Comparison of ENCODE assay signal across 8 mouse cellular contexts in the genomic region with DNA sequence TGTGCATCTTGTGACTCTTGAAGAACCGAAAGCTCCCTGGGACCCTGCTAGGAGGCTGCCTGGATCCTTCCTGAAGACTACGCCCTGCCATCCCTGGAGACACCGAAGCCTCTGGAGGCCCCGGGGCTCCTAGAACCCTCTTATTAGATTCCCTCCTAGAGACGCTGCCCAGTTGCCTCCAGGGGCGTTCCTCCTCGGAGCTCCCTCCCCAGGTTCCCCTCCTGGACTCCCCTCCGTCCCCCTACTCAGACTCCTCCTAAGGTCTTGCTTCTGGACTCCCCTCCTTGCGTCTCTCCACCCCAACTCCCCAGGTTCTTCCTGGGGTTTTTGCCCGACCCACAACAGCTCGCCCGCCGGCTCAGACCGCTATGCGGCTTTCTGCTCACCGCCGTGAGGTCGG. TPM values are rescaled to one million over a fixed set of nuclear protein-coding genes. Genes with fewer than 3 reads are reported as not detected.
DNase-seq lines count a peak whose midpoint lies in the region; ATAC-seq and TF ChIP-seq lines count a peak whose summit lies in the region.

No protein-coding gene starts in this region.

- peaks cover 7% of the 10 kb centered on the region for H3K4me1 ChIP-seq in heart, embryonic 11.5 days (ENCODE audit: control insufficient read depth, insufficient read depth, low read length)
- H3K4me1 ChIP-seq in G1E (ENCODE audit: insufficient read depth, low read depth, low read length): peaks cover 59% of the 10 kb centered on the region
- no peaks in the 10 kb centered on the region for H3K4me1 ChIP-seq in forebrain, embryonic 14.5 days (ENCODE audit: control insufficient read depth, insufficient read depth, low read length)
- H3K4me1 ChIP-seq in limb, embryonic 12.5 days (replicated peaks): peaks cover 12% of the 10 kb centered on the region
- H3K4me1 ChIP-seq in neural tube, embryonic 13.5 days (replicated peaks): peaks cover 37% of the 10 kb centered on the region

- intact Hi-C loops in heart, postnatal 25 days (cut with DNase I): no loop called here

- DNase-seq in heart, postnatal 25 days (ENCODE audit: low spot score): no peak
- DNase-seq in G1E (ENCODE audit: low spot score): peak; percentile 60
- DNase-seq in forebrain, embryonic 14.5 days (ENCODE audit: low spot score): no peak
- no peak for DNase-seq in B cell, adult 2 months
- DNase-seq in frontal cortex, postnatal 14 days (ENCODE audit: low spot score in 2 of 2): no peak

- under 1% methylated on average over 18 of the region's 18 CpGs for WGBS in heart, embryonic 11.5 days (ENCODE audit: insufficient replicate concordance)
- WGBS in forebrain, embryonic 14.5 days: under 1% methylated on average over 18 of the region's 18 CpGs
- under 1% methylated on average over 18 of the region's 18 CpGs for WGBS in limb, embryonic 12.5 days
- under 1% methylated on average over 18 of the region's 18 CpGs for WGBS in neural tube, embryonic 13.5 days

- peak overlapping the region; percentile 89 for H3K4me2 ChIP-seq in heart, embryonic 11.5 days
- peak overlapping the region; percentile 80 for H3K4me2 ChIP-seq in forebrain, embryonic 14.5 days (ENCODE audit: low read length)
- peak overlapping the region; percentile 88 for H3K4me2 ChIP-seq in limb, embryonic 12.5 days
- H3K4me2 ChIP-seq in neural tube, embryonic 13.5 days: peak overlapping the region; percentile 86

- no peaks in the 10 kb centered on the region for H3K36me3 ChIP-seq in heart, embryonic 11.5 days (ENCODE audit: control insufficient read depth, insufficient read depth, low read length)
- H3K36me3 ChIP-seq in G1E (replicated peaks): peaks cover 32% of the 10 kb centered on the region
- 0 out of 2 replicates have a peak, but pooled peaks cover 4% of the 10 kb centered on the region for H3K36me3 ChIP-seq in forebrain, embryonic 14.5 days (ENCODE audit: control insufficient read depth, insufficient read depth, low read length)
- H3K36me3 ChIP-seq in limb, embryonic 12.5 days: peaks cover 9% of the 10 kb centered on the region
- no peaks in the 10 kb centered on the region for H3K36me3 ChIP-seq in neural tube, embryonic 13.5 days

- peak overlapping the region; percentile 71 for H3K4me3 ChIP-seq in heart, embryonic 11.5 days (ENCODE audit: low read depth, low read length)
- H3K4me3 ChIP-seq in G1E (ENCODE audit: low read depth, low read length): peak overlapping the region; percentile 80
- H3K4me3 ChIP-seq in forebrain, embryonic 14.5 days (ENCODE audit: low read depth, low read length): peak overlapping the region; percentile 64
- peak overlapping the region; percentile 78 for H3K4me3 ChIP-seq in limb, embryonic 12.5 days (replicated peaks)
- H3K4me3 ChIP-seq in neural tube, embryonic 13.5 days: peak overlapping the region; percentile 68

- no peak for TF ChIP-seq CTCF in G1E (IDR thresholded peaks at IDR 0.05; ENCODE audit: low read depth, low read length)

- peak overlapping the region; percentile 77 for H3K9ac ChIP-seq in heart, embryonic 11.5 days (ENCODE audit: low read depth, low read length)
- H3K9ac ChIP-seq in forebrain, embryonic 14.5 days (ENCODE audit: low read length): peak overlapping the region; percentile 82
- peak overlapping the region; percentile 81 for H3K9ac ChIP-seq in limb, embryonic 12.5 days (replicated peaks)
- peak overlapping the region; percentile 83 for H3K9ac ChIP-seq in neural tube, embryonic 13.5 days

- peak overlapping the region; percentile 54; the same call in 1 of the 2 replicates for H3K27ac ChIP-seq in heart, embryonic 11.5 days (ENCODE audit: low read depth, low read length)
- peak overlapping the region; percentile 44; the same call in 1 of the 2 replicates for H3K27ac ChIP-seq in forebrain, embryonic 14.5 days (ENCODE audit: low read depth, low read length)
- peak overlapping the region; percentile 56 for H3K27ac ChIP-seq in limb, embryonic 12.5 days
- peak overlapping the region; percentile 67 for H3K27ac ChIP-seq in neural tube, embryonic 13.5 days (replicated peaks)

- no peak; the same call in none of the 2 replicates for ATAC-seq in heart, embryonic 11.5 days (replicated peaks; ENCODE audit: insufficient number of reproducible peaks, low FRiP score, low TSS enrichment)
- 0 out of 2 replicates have a peak, but pooled peaks have one; percentile 16 for ATAC-seq in G1E (ENCODE audit: extremely low read depth, insufficient number of reproducible peaks, low FRiP score, poor library complexity, severe bottlenecking)
- ATAC-seq in forebrain, embryonic 14.5 days: no peak; the same call in 1 of the 2 replicates
- ATAC-seq in limb, embryonic 12.5 days (ENCODE audit: insufficient number of reproducible peaks, insufficient read depth, low FRiP score, low TSS enrichment, low read depth): 0 out of 2 replicates have a peak, but pooled peaks have one; percentile 50
- peak; percentile 38 for ATAC-seq in neural tube, embryonic 13.5 days (ENCODE audit: low read depth)

- H3K9me3 ChIP-seq in heart, embryonic 11.5 days (replicated peaks; ENCODE audit: control insufficient read depth, low read length): no peaks in the 10 kb centered on the region
- no peaks in the 10 kb centered on the region for H3K9me3 ChIP-seq in G1E (replicated peaks)
- no peaks in the 10 kb centered on the region for H3K9me3 ChIP-seq in forebrain, embryonic 14.5 days (replicated peaks; ENCODE audit: control insufficient read depth, low read length)
- no peaks in the 10 kb centered on the region for H3K9me3 ChIP-seq in limb, embryonic 12.5 days
- no peaks in the 10 kb centered on the region for H3K9me3 ChIP-seq in neural tube, embryonic 13.5 days

- no peaks in the 10 kb centered on the region for H3K27me3 ChIP-seq in heart, embryonic 11.5 days (ENCODE audit: control insufficient read depth, insufficient read depth, low read length)
- H3K27me3 ChIP-seq in G1E (ENCODE audit: insufficient read depth, low read length): no peaks in the 10 kb centered on the region
- no peaks in the 10 kb centered on the region for H3K27me3 ChIP-seq in forebrain, embryonic 14.5 days (replicated peaks; ENCODE audit: control insufficient read depth, insufficient read depth, low read length)
- H3K27me3 ChIP-seq in limb, embryonic 12.5 days: no peaks in the 10 kb centered on the region
- no peaks in the 10 kb centered on the region for H3K27me3 ChIP-seq in neural tube, embryonic 13.5 days

RNA-seq across cellular contexts. Expression of gene Stx2, which starts 0.4 kb away (rescaled TPM):
- polyA plus RNA-seq in heart, embryonic 11.5 days (2014; fragmentation: Nextera tagmentation; extraction: Ambion mirVana): 23.1 and 24.2 TPM in 2 replicates
- total RNA-seq in heart, postnatal 25 days (2021): 10 to 100 TPM; 12.6 to 14.2 TPM
- total RNA-seq in G1E (2014; fragmentation: Nextera tagmentation) (26.4 and 83.8 TPM in 2 replicates), G1E (2017) (37.5 and 44.1 TPM in 2 replicates)
- polyA plus RNA-seq in G1E (2012): 15.3 and 18.1 TPM in 2 replicates
- polyA plus RNA-seq in forebrain, embryonic 14.5 days (2014; fragmentation: Nextera tagmentation; extraction: Ambion mirVana): 13.9 and 16.9 TPM in 2 replicates
- 31.5 and 31.6 TPM in 2 replicates for polyA plus RNA-seq in limb, embryonic 12.5 days (2016; fragmentation: Nextera tagmentation; extraction: Ambion mirVana)
- polyA plus RNA-seq in neural tube, embryonic 13.5 days (2015; fragmentation: Nextera tagmentation; extraction: Ambion mirVana): 36.2 and 38.6 TPM in 2 replicates

RNA-seq across cellular contexts. Expression of gene Ran, which starts 11.9 kb away (rescaled TPM):
- polyA plus RNA-seq in heart, embryonic 11.5 days (2014; fragmentation: Nextera tagmentation; extraction: Ambion mirVana): 499 and 500 TPM in 2 replicates
- total RNA-seq in heart, postnatal 25 days (2021): 100 to 1,000 TPM in 1 of 2 experiments, 10 to 100 TPM in 1; 94.6 to 110 TPM
- total RNA-seq in G1E (2014; fragmentation: Nextera tagmentation): 161 and 173 TPM in 2 replicates
- 481 and 750 TPM in 2 replicates for total RNA-seq in G1E (2017)
- 5,187 and 6,161 TPM in 2 replicates for polyA plus RNA-seq in G1E (2012)
- 595 and 632 TPM in 2 replicates for polyA plus RNA-seq in forebrain, embryonic 14.5 days (2014; fragmentation: Nextera tagmentation; extraction: Ambion mirVana)
- 689 and 751 TPM in 2 replicates for polyA plus RNA-seq in limb, embryonic 12.5 days (2016; fragmentation: Nextera tagmentation; extraction: Ambion mirVana)
- polyA plus RNA-seq in neural tube, embryonic 13.5 days (2015; fragmentation: Nextera tagmentation; extraction: Ambion mirVana): 373 and 402 TPM in 2 replicates

RNA-seq across cellular contexts. Expression of gene Rimbp2, which starts 54.7 kb away (rescaled TPM):
- polyA plus RNA-seq in heart, embryonic 11.5 days (2014; fragmentation: Nextera tagmentation; extraction: Ambion mirVana): 0.03 and 0.39 TPM in 2 replicates
- under 1 TPM in 1 of 2 experiments, not detected in 1; 0.20 TPM for total RNA-seq in heart, postnatal 25 days (2021)
- total RNA-seq in G1E (2014; fragmentation: Nextera tagmentation) (not detected in 2 replicates), G1E (2017) (0.06 TPM in 1 of 2 replicates, not detected in the other)
- polyA plus RNA-seq in G1E (2012): not detected in 2 replicates
- 2.2 and 3.4 TPM in 2 replicates for polyA plus RNA-seq in forebrain, embryonic 14.5 days (2014; fragmentation: Nextera tagmentation; extraction: Ambion mirVana)
- polyA plus RNA-seq in limb, embryonic 12.5 days (2016; fragmentation: Nextera tagmentation; extraction: Ambion mirVana): 0.09 and 0.15 TPM in 2 replicates
- polyA plus RNA-seq in neural tube, embryonic 13.5 days (2015; fragmentation: Nextera tagmentation; extraction: Ambion mirVana): 4.7 and 5.2 TPM in 2 replicates

Comparison
In these comparisons a context has a peak if more than half of its experiments do, and no peak if none do; other contexts are left out.
1. ATAC-seq: peak in G1E (single experiment), limb, embryonic 12.5 days (single experiment) and neural tube, embryonic 13.5 days (single experiment); none in heart, embryonic 11.5 days (single experiment) and forebrain, embryonic 14.5 days (single experiment).
2. Peak in every context shown above with its lines, with median percentiles within 50 percentile points of each other: H3K27ac ChIP-seq, H3K4me2 ChIP-seq, H3K4me3 ChIP-seq and H3K9ac ChIP-seq.